Mouse (Mus musculus) neural tube, embryonic 11.5 days (tissue): ENCODE data around the gene Kcnk3. TPM values are rescaled to one million over a fixed set of nuclear protein-coding genes. Genes with fewer than 3 reads are reported as not detected.

Experiments
- ATAC-seq: fragments of 200-750 bp; cut with Nextera tagmentation; 2 replicates; pipeline ENCODE4 v1.8.0; 2017; ENCODE audit warnings: moderate number of reproducible peaks, mild to moderate bottlenecking, moderate TSS enrichment, moderate library complexity; ENCODE audit not compliant: insufficient read depth, low FRiP score, low TSS enrichment
- DNase-seq: peaks from one replicate; pipeline ENCODE4 v3.0.0-alpha.2; 2015; ENCODE audit warnings: low spot score
- H3K27ac ChIP-seq: fragments of 300-500 bp; sonication (generic); 2 replicates; pipeline ENCODE4 v1.5.1; 2014; ENCODE audit warnings: low read depth, mild to moderate bottlenecking, low read length
- H3K27me3 ChIP-seq: fragments of 300-500 bp; sonication (generic); 2 replicates; pipeline ENCODE4 v1.6.1; 2014; ENCODE audit warnings: mild to moderate bottlenecking, low read length, mixed read lengths; ENCODE audit not compliant: control insufficient read depth, insufficient read depth
- H3K36me3 ChIP-seq: fragments of 300-500 bp; sonication (generic); 2 replicates; pipeline ENCODE4 v1.6.1; 2014; ENCODE audit warnings: mild to moderate bottlenecking, low read length, moderate library complexity, mixed read lengths; ENCODE audit not compliant: control insufficient read depth, insufficient read depth
- H3K4me1 ChIP-seq: fragments of 300-500 bp; sonication (generic); 2 replicates; pipeline ENCODE4 v1.6.1; 2014; ENCODE audit warnings: low read length, mixed read lengths; ENCODE audit not compliant: control insufficient read depth, insufficient read depth
- H3K4me2 ChIP-seq: fragments of 300-500 bp; sonication (generic); 2 replicates; pipeline ENCODE4 v1.6.1; 2014; ENCODE audit warnings: low read depth, mild to moderate bottlenecking, moderate library complexity
- H3K4me3 ChIP-seq: fragments of 300-500 bp; sonication (generic); 2 replicates; pipeline ENCODE4 v1.5.1; 2014; ENCODE audit warnings: low read depth, low read length
- H3K9ac ChIP-seq: fragments of 300-500 bp; sonication (generic); 2 replicates; pipeline ENCODE4 v1.6.1; 2014; ENCODE audit warnings: mild to moderate bottlenecking, low read length
- H3K9me3 ChIP-seq: fragments of 300-500 bp; sonication (generic); 2 replicates; pipeline ENCODE4 v1.6.1; 2016; ENCODE audit warnings: low read length; ENCODE audit not compliant: control insufficient read depth
- WGBS: fragments of 180-500 bp; shearing (Covaris S2); extraction: QIAGEN DNeasy Blood & Tissue Kit; methylation state at CpG from one replicate; pipeline ENCODE4 v1.1.7; 2014; 5-methylcytosine and 5-hydroxymethylcytosine counted together
- polyA plus RNA-seq: library from polyadenylated mRNA; unstranded; fragments of >200 nt; fragmentation: Nextera tagmentation; extraction: Ambion mirVana; gene quantifications from 2 replicates; pipeline ENCODE4 v1.2.1, GENCODE M21; 2014

Gene Kcnk3
- 0.59 and 0.92 TPM in 2 replicates for polyA plus RNA-seq

- Histone ChIP-seq H3K4me3 (peak within 1 kb of the TSS; percentile 44), H3K9me3 (no peaks in the 10 kb centered on the region), H3K4me2 (peak within 1 kb of the TSS; percentile 81), H3K27ac (no peak within 1 kb of the TSS), H3K27me3 (peaks cover 21% of the 10 kb centered on the region), H3K4me1 (peaks cover 5% of the 10 kb centered on the region; the same call in 1 of the 2 replicates), H3K9ac (peak within 1 kb of the TSS; percentile 54), H3K36me3 (no peaks in the 10 kb centered on the region)
- ATAC-seq (peak; percentile 50; the same call in 1 of the 2 replicates), DNase-seq (peak; percentile 64)
- WGBS, result 0% methylated on average over 5 of the region's 54 CpGs
Measured at GRCm38 (mm10) chr5:30587681-30588300, at the start of gene Kcnk3. Kcnk3 (plus strand) TSS chr5:30588170.

- Histone ChIP-seq H3K9ac (no peak within 1 kb of the TSS), H3K4me3 (no peak within 1 kb of the TSS), H3K9me3 (no peaks in the 10 kb centered on the region), H3K4me2 (no peak within 1 kb of the TSS), H3K4me1 (no peaks in the 10 kb centered on the region), H3K27me3 (no peaks in the 10 kb centered on the region), H3K27ac (no peak within 1 kb of the TSS), H3K36me3 (no peaks in the 10 kb centered on the region)
- DNase-seq, result no peak
- whole genome bisulfite sequencing, result 48% methylated on average over 2 of the region's 2 CpGs
- ATAC-seq, result no peak
Measured at GRCm38 (mm10) chr5:30545698-30546097, 42.3 kb upstream of the Kcnk3 start, which contains the start of gene Cib4. Cib4 (minus strand) TSS chr5:30545836.

- no peaks in the 10 kb centered on the region for H3K27me3 ChIP-seq
- H3K9me3 ChIP-seq, result no peaks in the 10 kb centered on the region
- no peak overlapping the region for H3K9ac ChIP-seq
- whole genome bisulfite sequencing, result 66% methylated on average over 2 of the region's 2 CpGs
- no peak overlapping the region for H3K4me2 ChIP-seq
- no peaks in the 10 kb centered on the region for H3K4me1 ChIP-seq
- H3K27ac ChIP-seq, result no peak overlapping the region
- H3K4me3 ChIP-seq, result no peak overlapping the region
- H3K36me3 ChIP-seq, result no peaks in the 10 kb centered on the region
- ATAC-seq (no peak), DNase-seq (no peak)
Measured at GRCm38 (mm10) chr5:30548681-30549080, 39.3 kb upstream of the Kcnk3 start.

DNA sequence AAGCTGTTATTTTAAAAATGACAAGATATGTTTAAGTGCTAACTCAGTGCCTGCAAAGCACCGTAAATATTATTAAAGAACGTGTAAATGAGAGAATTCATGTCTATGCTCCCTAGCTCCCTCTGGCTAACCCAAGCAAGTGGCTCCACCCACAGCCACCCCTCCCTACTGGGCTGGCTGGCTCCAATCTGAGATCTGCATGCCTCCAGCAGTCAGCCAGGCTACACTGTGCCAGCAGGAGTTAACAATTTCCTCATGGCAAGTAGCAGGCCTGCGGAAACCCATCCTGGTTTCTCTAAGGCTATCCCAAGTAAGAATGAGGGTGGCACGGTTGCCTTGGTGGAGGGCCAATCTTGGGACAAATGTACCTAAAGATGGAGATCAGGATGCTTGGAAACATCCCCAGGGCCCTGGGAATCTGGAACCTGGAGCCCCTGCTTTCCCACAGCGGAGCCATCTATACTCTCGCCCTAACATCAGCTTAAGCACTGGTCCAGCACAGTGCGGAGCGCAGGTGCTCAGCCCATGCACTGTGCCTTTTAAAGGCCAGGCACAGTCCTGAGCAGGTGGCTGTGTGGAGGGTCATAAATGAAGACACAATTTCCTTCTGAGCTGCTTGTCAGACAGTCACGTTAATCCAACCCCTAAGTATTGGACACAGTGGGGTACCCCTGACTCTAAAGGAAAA, 37.5 kb upstream of the Kcnk3 start:
- Histone ChIP-seq H3K36me3 (no peaks in the 10 kb centered on the region), H3K27me3 (no peaks in the 10 kb centered on the region), H3K9ac (no peak overlapping the region), H3K4me2 (no peak overlapping the region), H3K9me3 (no peaks in the 10 kb centered on the region), H3K27ac (no peak overlapping the region), H3K4me3 (no peak overlapping the region), H3K4me1 (no peaks in the 10 kb centered on the region)
- DNase-seq, result no peak
- no peak for ATAC-seq
- 67% methylated on average over 9 of the region's 9 CpGs for WGBS

- no peaks in the 10 kb centered on the region for H3K27me3 ChIP-seq
- H3K4me3 ChIP-seq, result no peak overlapping the region
- DNase-seq (no peak), ATAC-seq (no peak)
- H3K4me1 ChIP-seq, result no peaks in the 10 kb centered on the region
- H3K27ac ChIP-seq, result no peak overlapping the region
- 90% methylated on average over 8 of the region's 8 CpGs for WGBS
- no peak overlapping the region for H3K4me2 ChIP-seq
- H3K9ac ChIP-seq, result no peak overlapping the region
- no peaks in the 10 kb centered on the region for H3K36me3 ChIP-seq
- no peaks in the 10 kb centered on the region for H3K9me3 ChIP-seq
Measured at GRCm38 (mm10) chr5:30551022-30551638, 36.8 kb upstream of the Kcnk3 start.

DNA sequence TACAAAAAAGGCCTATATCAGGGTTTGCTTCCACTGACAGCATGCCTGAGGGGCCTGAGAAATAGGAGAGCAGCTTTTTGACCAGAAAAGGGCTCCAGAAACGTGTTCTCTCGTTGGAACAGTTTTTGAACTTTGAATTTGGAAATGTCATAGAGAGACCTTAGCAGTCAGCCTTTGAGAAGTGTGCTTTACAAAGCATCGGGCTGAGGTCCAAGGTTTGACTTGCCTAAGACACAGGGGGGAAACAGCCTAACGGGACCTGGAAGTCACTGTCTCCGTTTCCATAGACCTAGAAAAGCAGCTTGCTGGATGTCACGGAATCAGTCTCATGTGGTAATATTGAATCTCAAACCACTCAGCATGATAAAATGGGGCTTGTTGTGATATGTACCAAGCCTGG, 36.0 kb upstream of the Kcnk3 start:
- no peaks in the 10 kb centered on the region for H3K9me3 ChIP-seq
- ATAC-seq (no peak), DNase-seq (no peak)
- WGBS, result 91% methylated on average over 6 of the region's 6 CpGs
- no peak overlapping the region for H3K27ac ChIP-seq
- H3K36me3 ChIP-seq, result no peaks in the 10 kb centered on the region
- no peaks in the 10 kb centered on the region for H3K4me1 ChIP-seq
- no peak overlapping the region for H3K4me3 ChIP-seq
- no peak overlapping the region for H3K4me2 ChIP-seq
- H3K27me3 ChIP-seq, result no peaks in the 10 kb centered on the region
- no peak overlapping the region for H3K9ac ChIP-seq

GRCm38 (mm10) chr5:30553936-30554335, 34.0 kb upstream of the Kcnk3 start:
- DNase-seq (no peak), ATAC-seq (no peak)
- 95% methylated on average over 13 of the region's 13 CpGs for WGBS
- Histone ChIP-seq H3K4me1 (no peaks in the 10 kb centered on the region), H3K9me3 (no peaks in the 10 kb centered on the region), H3K36me3 (no peaks in the 10 kb centered on the region), H3K9ac (no peak overlapping the region), H3K4me3 (no peak overlapping the region), H3K4me2 (no peak overlapping the region), H3K27ac (no peak overlapping the region), H3K27me3 (no peaks in the 10 kb centered on the region)

GRCm38 (mm10) chr5:30554981-30555380, 33.0 kb upstream of the Kcnk3 start:
- Histone ChIP-seq H3K27me3 (no peaks in the 10 kb centered on the region), H3K4me1 (no peaks in the 10 kb centered on the region), H3K9me3 (no peaks in the 10 kb centered on the region), H3K27ac (no peak overlapping the region), H3K4me3 (no peak overlapping the region), H3K9ac (no peak overlapping the region), H3K36me3 (no peaks in the 10 kb centered on the region), H3K4me2 (no peak overlapping the region)
- WGBS, result 77% methylated on average over 8 of the region's 8 CpGs
- no peak for DNase-seq
- ATAC-seq, result no peak
